In the genomic region with DNA sequence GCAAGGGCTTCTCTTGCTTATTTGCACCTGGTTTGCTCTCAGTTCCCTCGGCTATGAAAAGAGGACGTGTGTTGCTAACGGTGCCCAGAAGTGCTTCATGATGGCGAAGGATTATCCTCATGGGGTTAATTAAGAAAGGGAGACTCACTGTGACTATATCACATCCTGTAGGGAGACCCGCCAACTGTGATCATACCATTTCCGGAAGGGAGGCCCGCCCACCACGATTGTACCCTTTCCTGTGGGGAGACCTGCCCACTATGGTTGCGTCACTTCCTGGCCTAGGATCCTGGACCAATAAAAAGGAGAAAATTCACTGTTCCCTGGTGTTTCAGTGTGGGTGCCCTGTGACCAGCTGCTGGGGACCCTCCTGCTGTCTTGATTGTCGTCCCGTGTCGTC, we compare ENCODE assay signal across 12 mouse cellular contexts. TPM values are rescaled to one million over a fixed set of nuclear protein-coding genes. Genes with fewer than 3 reads are reported as not detected.
DNase-seq lines count a peak whose midpoint lies in the region; ATAC-seq and TF ChIP-seq lines count a peak whose summit lies in the region.
"Had no signal": no experiment of that assay in that cellular context is flagged by ENCODE, and none has a peak within 500 bp of the region (broad histone marks: within the 10 kb centered on the region; RNA-seq: fewer than 3 reads in every experiment).

No protein-coding gene starts in this region.

- H3K36me3 ChIP-seq in intestine, embryonic 15.5 days, result peaks cover 18% of the 10 kb centered on the region; the same call in 1 of the 2 replicates
- H3K36me3 ChIP-seq in intestine, postnatal 0 days (ENCODE audit: control insufficient read depth, insufficient read depth), result peaks cover 19% of the 10 kb centered on the region
- peaks cover 94% of the 10 kb centered on the region for H3K36me3 ChIP-seq in forebrain, embryonic 10.5 days (replicated peaks)
- H3K36me3 ChIP-seq: forebrain, embryonic 15.5 days had no signal

- H3K9me3 ChIP-seq in intestine, embryonic 15.5 days, result no peaks in the 10 kb centered on the region
- no peaks in the 10 kb centered on the region for H3K9me3 ChIP-seq in intestine, postnatal 0 days (ENCODE audit: control insufficient read depth)
- H3K9me3 ChIP-seq in forebrain, embryonic 10.5 days, result no peaks in the 10 kb centered on the region
- H3K9me3 ChIP-seq: forebrain, embryonic 15.5 days had no signal

- no peak overlapping the region for H3K4me3 ChIP-seq in intestine, embryonic 15.5 days (replicated peaks)
- no peak overlapping the region for H3K4me3 ChIP-seq in intestine, postnatal 0 days (ENCODE audit: low read depth, low read length)
- no peak overlapping the region for H3K4me3 ChIP-seq in forebrain, embryonic 10.5 days
- H3K4me3 ChIP-seq: forebrain, embryonic 15.5 days had no signal

- H3K27me3 ChIP-seq in intestine, embryonic 15.5 days (replicated peaks), result no peaks in the 10 kb centered on the region
- no peaks in the 10 kb centered on the region for H3K27me3 ChIP-seq in intestine, postnatal 0 days (replicated peaks; ENCODE audit: control insufficient read depth, insufficient read depth, low read length)
- no peaks in the 10 kb centered on the region for H3K27me3 ChIP-seq in forebrain, embryonic 10.5 days (ENCODE audit: poor library complexity, severe bottlenecking)
- H3K27me3 ChIP-seq: forebrain, embryonic 15.5 days had no signal

- DNase-seq in ZHBTc4 (ENCODE audit: low read depth, low spot score) (peak; percentile 84), MN1 (ENCODE audit: low spot score) (no peak)
- DNase-seq in lung, postnatal 4 days, result peak; percentile 70 to 75
- no peak for DNase-seq in forebrain, embryonic 10.5 days (ENCODE audit: extremely low spot score, low spot score)
- no peak for DNase-seq in testis, postnatal 10 days (ENCODE audit: low spot score)
- DNase-seq: cerebellum, adult 18-20 months had no signal

- WGBS in intestine, embryonic 15.5 days, result 88% methylated on average over 12 of the region's 12 CpGs
- WGBS in intestine, postnatal 0 days, result 86% methylated on average over 12 of the region's 12 CpGs
- WGBS in forebrain, embryonic 10.5 days, result 92% methylated on average over 12 of the region's 12 CpGs

- no peak overlapping the region for H3K27ac ChIP-seq in intestine, embryonic 15.5 days
- H3K27ac ChIP-seq in intestine, postnatal 0 days (ENCODE audit: low read depth, low read length), result no peak overlapping the region
- H3K27ac ChIP-seq in forebrain, embryonic 10.5 days, result no peak overlapping the region
- H3K27ac ChIP-seq: forebrain, embryonic 15.5 days; hindbrain, postnatal 0 days had no signal

- no peak overlapping the region for H3K9ac ChIP-seq in intestine, embryonic 15.5 days
- H3K9ac ChIP-seq in intestine, postnatal 0 days (ENCODE audit: low read depth, low read length), result no peak overlapping the region
- H3K9ac ChIP-seq: forebrain, embryonic 15.5 days had no signal

- ATAC-seq in intestine, embryonic 15.5 days, result 0 out of 2 replicates have a peak, but pooled peaks have one; percentile 36
- no peak for ATAC-seq in intestine, postnatal 0 days
- peak; percentile 27 to 43; a peak in 2 of 4 replicates for ATAC-seq in hematopoietic stem cell, adult 5-6 weeks (replicated peaks in 1 of 2; ENCODE audit: insufficient read depth in 1 of 2, low FRiP score in 2 of 2, low TSS enrichment in 1 of 2, low read depth in 1 of 2, poor library complexity in 2 of 2, severe bottlenecking in 2 of 2)
- ATAC-seq: forebrain, embryonic 15.5 days; hindbrain, postnatal 0 days; midbrain, embryonic 16.5 days had no signal

- H3K4me1 ChIP-seq in intestine, embryonic 15.5 days (replicated peaks), result no peaks in the 10 kb centered on the region
- no peaks in the 10 kb centered on the region for H3K4me1 ChIP-seq in intestine, postnatal 0 days (replicated peaks; ENCODE audit: control insufficient read depth, insufficient read depth, low read length)
- H3K4me1 ChIP-seq in forebrain, embryonic 10.5 days, result peaks cover 11% of the 10 kb centered on the region; the same call in 1 of the 2 replicates
- H3K4me1 ChIP-seq: forebrain, embryonic 15.5 days had no signal

- no peak for TF ChIP-seq CTCF in intestine, postnatal 0 days (IDR thresholded peaks at IDR 0.05; ENCODE audit: low read depth)

- no peak overlapping the region for H3K4me2 ChIP-seq in intestine, embryonic 15.5 days (replicated peaks)
- H3K4me2 ChIP-seq in intestine, postnatal 0 days (replicated peaks; ENCODE audit: low read depth), result no peak overlapping the region
- H3K4me2 ChIP-seq: forebrain, embryonic 15.5 days had no signal

RNA-seq across cellular contexts. Expression of gene Cit, which starts 9.3 kb away (rescaled TPM):
- polyA plus RNA-seq in intestine, embryonic 15.5 days (2015; fragmentation: Nextera tagmentation; extraction: Ambion mirVana), result 25.7 and 26.2 TPM in 2 replicates
- polyA plus RNA-seq in intestine, postnatal 0 days (2015; fragmentation: Nextera tagmentation; extraction: Ambion mirVana), result 3.7 and 3.8 TPM in 2 replicates
- total RNA-seq in hematopoietic stem cell, adult 5-6 weeks (2017), result 30.9 and 36.9 TPM in 2 replicates
- polyA plus RNA-seq in forebrain, embryonic 10.5 days (2016; fragmentation: Nextera tagmentation; extraction: Ambion mirVana), result 42.6 and 48.9 TPM in 2 replicates

Comparison
In these comparisons a context has a peak if more than half of its experiments do, and no peak if none do; other contexts are left out.
1. DNase-seq: peak in ZHBTc4 (single experiment) and lung, postnatal 4 days (2 of 2); none in MN1 (single experiment), forebrain, embryonic 10.5 days (single experiment) and testis, postnatal 10 days (single experiment).